Mouse (Mus musculus) lung, postnatal 0 days (tissue): ENCODE results near the gene Rbms2. TPM values are rescaled to one million over a fixed set of nuclear protein-coding genes. Genes with fewer than 3 reads are reported as not detected.

Experiments used
- ATAC-seq: fragments of 200-750 bp; cut with Nextera tagmentation; 2 replicates; pipeline ENCODE4 v1.8.0; 2017; ENCODE audit warnings: moderate library complexity
- DNase-seq: peaks from one replicate; pipeline ENCODE4 v3.0.0-alpha.2; 2016; ENCODE audit warnings: low spot score
- H3K27ac ChIP-seq: fragments of 300-500 bp; sonication (generic); 2 replicates; pipeline ENCODE4 v1.5.1; 2014; ENCODE audit warnings: antibody characterized with exemption, mild to moderate bottlenecking, low read length, mixed read lengths
- H3K27me3 ChIP-seq: fragments of 300-500 bp; sonication (generic); replicated peaks from 2 replicates; pipeline ENCODE4 v1.6.1; 2014; ENCODE audit warnings: low read length, mixed read lengths; ENCODE audit not compliant: insufficient read depth
- H3K36me3 ChIP-seq: fragments of 300-500 bp; sonication (generic); 2 replicates; pipeline ENCODE4 v1.6.1; 2014; ENCODE audit warnings: low read length, mixed read lengths; ENCODE audit not compliant: insufficient read depth
- H3K4me1 ChIP-seq: fragments of 300-500 bp; sonication (generic); 2 replicates; pipeline ENCODE4 v1.6.1; 2014; ENCODE audit warnings: antibody characterized with exemption, low read depth, low read length, mixed read lengths; ENCODE audit not compliant: insufficient read depth
- H3K4me2 ChIP-seq: fragments of 300-500 bp; sonication (generic); replicated peaks from 2 replicates; pipeline ENCODE4 v1.6.1; 2014; ENCODE audit warnings: low read depth, mild to moderate bottlenecking, low read length, moderate library complexity, mixed read lengths
- H3K4me3 ChIP-seq: fragments of 300-500 bp; sonication (generic); 2 replicates; pipeline ENCODE4 v1.5.1; 2014; ENCODE audit warnings: low read depth, low read length
- H3K9ac ChIP-seq: fragments of 300-500 bp; sonication (generic); replicated peaks from 2 replicates; pipeline ENCODE4 v1.6.1; 2014; ENCODE audit warnings: low read depth, mild to moderate bottlenecking
- H3K9me3 ChIP-seq: fragments of 300-500 bp; sonication (generic); 2 replicates; pipeline ENCODE4 v1.6.1; 2016; ENCODE audit warnings: low read length, mixed read lengths
- CTCF ChIP-seq: IDR thresholded peaks from 2 replicates; pipeline ENCODE4 v1.5.1; 2016; ENCODE audit warnings: antibody characterized with exemption, mild to moderate bottlenecking
- EP300 ChIP-seq: IDR thresholded peaks from 2 replicates; pipeline ENCODE4 v1.6.1; 2016; ENCODE audit warnings: antibody characterized with exemption, mild to moderate bottlenecking, control low read depth
- WGBS: fragments of 180-500 bp; shearing (Covaris S2); extraction: QIAGEN DNeasy Blood & Tissue Kit; methylation state at CpG from one replicate; pipeline ENCODE4 v1.1.7; 2014; 5-methylcytosine and 5-hydroxymethylcytosine counted together
- polyA plus RNA-seq: library from polyadenylated mRNA; unstranded; fragments of >200 nt; fragmentation: Nextera tagmentation; extraction: Ambion mirVana; gene quantifications from 2 replicates; pipeline ENCODE4 v1.2.1, GENCODE M21; 2015

Gene Rbms2
- polyA plus RNA-seq, 1 experiment from 2014 or later = 28.3 TPM

- 0% methylated on average over 39 of the region's 86 CpGs for WGBS
- peaks cover 12% of the 10 kb centered on the region; the same call in 1 of the 2 replicates for H3K4me1 ChIP-seq
- peak; percentile 94 for DNase-seq
These were observed 83.2 kb downstream of the Rbms2 start for GRCm38 (mm10) chr10:128096693-128097586.

GRCm38 (mm10) chr10:128096313-128096692, 83.8 kb downstream of the Rbms2 start:
- TF ChIP-seq CTCF = no peak
- TF ChIP-seq EP300 = no peak
- ATAC-seq (no peak), DNase-seq (no peak)
- H3K4me2 ChIP-seq = peak overlapping the region; percentile 14; the same call in 1 of the 2 replicates
- WGBS = 17% methylated on average over 4 of the region's 4 CpGs
- H3K27me3 ChIP-seq = no peaks in the 10 kb centered on the region
- H3K9me3 ChIP-seq = no peaks in the 10 kb centered on the region
- no peak overlapping the region for H3K27ac ChIP-seq
- peak overlapping the region; percentile 97 for H3K4me3 ChIP-seq
- no peaks in the 10 kb centered on the region for H3K36me3 ChIP-seq
- H3K4me1 ChIP-seq = peaks cover 17% of the 10 kb centered on the region; the same call in 1 of the 2 replicates
- peak overlapping the region; percentile 94; the same call in 1 of the 2 replicates for H3K9ac ChIP-seq

More at GRCm38 (mm10) chr10:128096693-128097586, 83.2 kb downstream of the Rbms2 start:
- H3K9ac ChIP-seq = peak overlapping the region; percentile 94
- H3K27me3 ChIP-seq = no peaks in the 10 kb centered on the region
- ATAC-seq = peak; percentile 69
- H3K9me3 ChIP-seq = no peaks in the 10 kb centered on the region
- H3K36me3 ChIP-seq = no peaks in the 10 kb centered on the region
- peak overlapping the region; percentile 97 for H3K4me3 ChIP-seq
- peak overlapping the region; percentile 74 for H3K4me2 ChIP-seq
- H3K27ac ChIP-seq = peak overlapping the region; percentile 88
- TF ChIP-seq CTCF (peak; percentile 29), EP300 (no peak)

DNA sequence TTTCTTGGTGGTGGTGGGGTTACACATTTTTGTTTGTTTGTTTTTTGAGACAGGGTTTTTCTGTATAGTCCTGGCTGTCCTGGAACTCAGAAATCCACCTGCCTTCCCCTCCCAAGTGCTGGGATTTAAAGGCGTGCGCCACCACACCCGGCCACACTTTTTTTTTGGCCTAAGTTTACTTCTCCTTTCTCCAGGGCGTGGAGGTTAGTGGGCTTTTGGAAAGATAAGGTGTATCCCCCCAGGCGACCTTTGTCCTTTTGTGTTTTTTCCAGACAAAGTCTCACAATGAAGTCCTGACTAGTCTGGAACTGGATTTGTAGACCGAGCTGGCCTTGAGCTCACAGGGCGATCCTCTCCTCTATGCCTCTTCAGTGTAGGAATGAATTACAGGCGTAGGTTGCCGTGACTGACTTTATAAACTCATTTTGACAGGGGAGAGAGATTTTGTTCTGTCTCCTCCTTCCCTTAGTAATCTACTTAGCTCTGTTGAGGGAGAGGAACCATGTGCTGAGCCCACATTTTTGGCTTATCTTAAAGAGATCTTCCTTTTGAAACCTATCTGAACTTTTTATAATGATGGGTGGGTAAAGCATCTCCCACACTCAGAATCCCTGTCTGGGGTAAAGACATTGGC, 85.0 kb downstream of the Rbms2 start:
- peaks cover 17% of the 10 kb centered on the region; the same call in 1 of the 2 replicates for H3K4me1 ChIP-seq

GRCm38 (mm10) chr10:128094340-128094968, 85.6 kb downstream of the Rbms2 start:
- DNase-seq (peak; percentile 97), ATAC-seq (peak; percentile 67)
- Histone ChIP-seq H3K27me3 (no peaks in the 10 kb centered on the region), H3K4me1 (peaks cover 17% of the 10 kb centered on the region; the same call in 1 of the 2 replicates), H3K4me2 (peak overlapping the region; percentile 86), H3K9ac (0 out of 2 replicates have a peak overlapping the region, but pooled peaks have one; percentile 13), H3K9me3 (no peaks in the 10 kb centered on the region), H3K4me3 (peak overlapping the region; percentile 90), H3K27ac (peak overlapping the region; percentile 95), H3K36me3 (peaks cover 9% of the 10 kb centered on the region)
- 10% methylated on average over 19 of the region's 19 CpGs for WGBS
- TF ChIP-seq EP300 = no peak
- TF ChIP-seq CTCF = no peak

More for the DNA sequence above, 85.0 kb downstream of the Rbms2 start:
- Histone ChIP-seq H3K9ac (no peak overlapping the region), H3K27me3 (no peaks in the 10 kb centered on the region), H3K27ac (0 out of 2 replicates have a peak overlapping the region, but pooled peaks have one; percentile 11), H3K36me3 (peaks cover 2% of the 10 kb centered on the region; the same call in 1 of the 2 replicates), H3K9me3 (no peaks in the 10 kb centered on the region), H3K4me3 (peak overlapping the region; percentile 90), H3K4me2 (peak overlapping the region; percentile 86)
- no peak for ATAC-seq
- no peak for TF ChIP-seq EP300
- TF ChIP-seq CTCF = no peak
- 33% methylated on average over 9 of the region's 9 CpGs for WGBS
- DNase-seq = no peak

DNA sequence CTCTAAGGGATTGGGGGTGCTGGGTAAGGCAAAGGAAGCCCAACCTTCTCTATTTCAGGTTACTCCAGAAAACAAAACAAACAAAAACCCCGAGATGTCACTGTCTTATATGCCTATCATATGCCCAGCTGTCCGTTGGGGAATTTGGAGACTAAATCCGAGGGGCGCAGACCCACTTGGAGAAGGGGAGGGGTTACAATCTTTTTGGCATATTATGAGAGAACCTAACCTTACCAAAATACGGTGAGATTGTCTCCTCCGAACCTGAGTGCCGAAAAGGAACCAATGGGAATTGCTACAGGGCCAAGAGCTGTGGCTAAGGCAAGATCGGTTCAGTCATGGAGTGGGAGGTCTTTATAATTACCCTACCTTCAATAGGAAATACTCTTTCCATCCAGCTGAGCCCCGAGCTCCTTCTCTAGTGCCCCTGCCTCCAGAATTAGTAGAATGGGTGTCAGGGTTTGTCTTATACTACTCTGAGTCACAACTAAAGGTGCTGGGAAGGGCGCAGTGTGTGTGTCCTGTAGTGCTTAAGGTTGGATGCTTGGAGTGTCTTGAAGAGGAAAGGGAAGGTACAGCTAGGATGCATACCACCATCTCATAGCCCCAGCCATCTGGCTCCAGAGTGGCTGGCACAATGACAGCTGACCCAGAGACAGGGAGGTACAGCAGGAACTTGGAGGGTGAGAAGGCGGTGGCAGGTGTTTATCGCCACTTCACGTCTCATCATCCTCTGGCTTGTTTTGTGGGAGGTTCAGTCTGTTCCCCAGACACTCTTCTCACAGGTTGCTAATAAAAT, 86.4 kb downstream of the Rbms2 start:
- H3K4me2 ChIP-seq = peak overlapping the region; percentile 86
- H3K27ac ChIP-seq = peak overlapping the region; percentile 95
- peaks cover 17% of the 10 kb centered on the region; the same call in 1 of the 2 replicates for H3K4me1 ChIP-seq
- WGBS = 31% methylated on average over 13 of the region's 13 CpGs
- no peak for ATAC-seq
- H3K27me3 ChIP-seq = no peaks in the 10 kb centered on the region
- H3K9me3 ChIP-seq = no peaks in the 10 kb centered on the region
- H3K36me3 ChIP-seq = peaks cover 16% of the 10 kb centered on the region
- TF ChIP-seq CTCF (no peak), EP300 (0 out of 2 replicates have a peak, but pooled peaks have one; percentile 4)
- H3K4me3 ChIP-seq = peak overlapping the region; percentile 90
- peak; percentile 44 for DNase-seq
- peak overlapping the region; percentile 71 for H3K9ac ChIP-seq
